Mouse (Mus musculus) megakaryocyte, adult 5-6 weeks (primary cell): Measurements from ENCODE around the gene Zfp143. TPM values are rescaled to one million over a fixed set of nuclear protein-coding genes. Genes with fewer than 3 reads are reported as not detected.
"Not testable (repeated sequence)": the region's sequence is repeated elsewhere in the genome, so short reads cannot be mapped to it uniquely, and the experiment has no call there.

Experiments used
- ATAC-seq: 2 replicates; pipeline ENCODE4 v1.8.0; 2016; ENCODE audit warnings: mild to moderate bottlenecking, inconsistent platforms; ENCODE audit not compliant: poor library complexity, severe bottlenecking
- total RNA-seq, 2 experiments: library from RNA; stranded (forward) in 1 of 2; stranded (reverse) in 1 of 2; fragments of 153-499, 151-499 nt in 1 of 2; fragments of 221-1000, 200-1000 nt in 1 of 2; gene quantifications; 2 replicates each; pipeline versions ENCODE4 v1.2.3 to v1.2.4; 2015 to 2017

Gene Zfp143
- total RNA-seq, 2 experiments from 2014 or later: 30.8 to 44.9 TPM

DNA sequence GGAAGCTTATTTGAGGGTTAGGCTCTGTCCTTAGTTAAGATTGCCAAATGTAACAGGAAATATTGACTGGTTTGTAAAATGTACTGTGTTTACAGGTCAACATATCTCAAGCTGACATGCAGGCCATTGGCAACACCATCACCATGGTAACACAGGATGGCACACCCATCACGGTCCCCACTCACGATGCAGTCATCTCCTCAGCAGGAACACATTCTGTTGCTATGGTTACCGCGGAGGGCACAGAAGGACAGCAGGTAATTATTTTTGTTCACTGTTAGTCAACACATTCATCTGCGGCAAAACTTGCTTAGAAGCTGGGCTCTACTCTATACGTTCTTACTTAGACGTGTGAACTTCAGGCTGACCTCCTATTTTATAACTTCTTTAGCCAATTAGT, 30.7 kb downstream of the Zfp143 start:
- ATAC-seq: no peak

GRCm38 (mm10) chr7:110096332-110096731, 35.3 kb downstream of the Zfp143 start:
- ATAC-seq: no peak

DNA sequence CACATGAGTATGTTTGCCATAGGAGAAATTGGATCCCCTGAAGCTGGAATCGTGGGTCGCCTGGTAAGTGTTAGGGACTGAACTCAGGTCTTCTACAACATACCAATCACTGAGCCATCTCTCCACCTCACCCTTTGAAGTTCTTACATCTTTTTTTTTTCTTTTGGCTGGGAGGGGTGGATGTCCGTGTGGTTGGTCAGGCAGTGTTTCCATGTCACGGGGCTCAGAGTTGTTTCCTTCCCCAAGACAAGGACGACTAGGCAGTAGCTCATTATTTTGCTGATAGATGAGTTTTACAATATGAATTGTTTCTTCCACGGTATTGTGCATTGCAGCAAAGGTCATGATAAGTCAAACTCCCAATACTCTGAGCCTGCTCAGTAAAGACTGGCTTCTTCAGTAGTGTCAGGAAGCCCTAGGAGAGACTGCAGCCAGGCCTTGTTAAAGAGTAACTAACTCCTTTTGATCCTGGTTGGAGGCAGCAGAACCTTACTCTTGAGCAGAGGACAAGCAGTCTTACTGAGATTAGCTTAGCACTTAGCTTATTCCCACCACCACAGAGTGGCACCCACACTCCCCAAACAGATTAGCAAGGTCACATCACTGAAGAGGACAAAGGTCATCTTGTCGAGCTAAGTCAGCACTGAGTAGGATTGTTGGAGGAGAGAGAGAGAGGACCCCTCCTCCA, 36.2 kb downstream of the Zfp143 start:
- no peak for ATAC-seq

DNA sequence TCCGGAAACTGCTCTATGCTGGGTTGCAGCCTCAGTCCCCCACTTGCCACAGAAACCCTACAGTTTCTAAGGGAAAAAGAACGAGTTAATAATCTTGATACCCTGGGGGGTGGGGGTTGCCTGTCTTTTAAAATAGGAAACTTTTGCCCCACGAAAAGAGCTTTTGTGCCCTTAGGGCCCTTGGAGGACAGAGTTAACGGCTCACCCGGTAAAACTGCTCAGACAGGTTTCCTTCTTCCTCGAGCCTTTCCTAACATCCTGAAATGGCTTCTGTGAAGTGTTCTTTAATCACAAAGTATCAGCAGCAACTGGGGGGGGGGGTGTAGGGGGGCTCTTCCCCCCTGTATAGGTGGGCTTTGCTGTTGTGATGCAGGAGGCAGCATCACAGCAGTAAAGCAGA, 39.8 kb downstream of the Zfp143 start:
- no peak for ATAC-seq

DNA sequence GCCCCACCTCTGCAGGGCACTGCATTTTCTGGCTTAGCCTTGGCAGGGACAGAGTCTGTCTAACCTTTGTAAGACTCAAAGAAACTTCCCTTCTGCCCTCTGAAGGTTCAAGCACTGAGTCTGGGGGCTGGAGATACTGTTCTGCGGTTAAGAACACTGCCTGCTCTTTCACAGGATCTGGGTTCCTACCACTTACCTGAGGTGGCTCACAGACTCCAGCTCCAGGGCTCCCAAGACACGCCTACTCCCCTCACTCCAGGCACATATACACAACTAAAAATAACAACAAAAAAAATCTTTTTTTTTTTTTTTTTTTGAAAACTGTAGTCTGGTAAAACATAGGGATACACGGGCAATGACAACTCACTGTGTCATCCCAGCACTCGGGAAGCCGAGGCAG, 40.2 kb downstream of the Zfp143 start:
- no peak for ATAC-seq

DNA sequence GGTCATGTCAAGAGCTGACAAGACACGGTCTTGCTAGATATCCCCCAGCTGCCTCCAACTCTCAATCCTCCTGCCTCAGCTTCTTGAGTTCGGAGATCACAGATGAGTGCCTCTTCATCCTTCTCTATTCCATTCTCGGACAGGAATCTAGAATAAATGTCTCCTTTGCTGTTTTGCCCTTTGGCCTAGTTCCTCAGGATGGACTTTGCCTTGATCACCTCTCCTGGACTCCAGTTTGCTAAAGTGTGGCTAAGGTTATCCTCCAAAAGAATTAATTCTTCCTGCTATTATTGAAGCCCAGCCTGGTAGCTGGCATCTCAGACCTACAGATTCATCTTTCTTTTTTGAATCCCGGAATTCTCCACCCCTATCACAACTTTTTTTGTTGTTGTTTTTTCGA, 44.0 kb downstream of the Zfp143 start:
- ATAC-seq: no peak

GRCm38 (mm10) chr7:110106633-110107032, 45.6 kb downstream of the Zfp143 start:
- ATAC-seq: no peak

DNA sequence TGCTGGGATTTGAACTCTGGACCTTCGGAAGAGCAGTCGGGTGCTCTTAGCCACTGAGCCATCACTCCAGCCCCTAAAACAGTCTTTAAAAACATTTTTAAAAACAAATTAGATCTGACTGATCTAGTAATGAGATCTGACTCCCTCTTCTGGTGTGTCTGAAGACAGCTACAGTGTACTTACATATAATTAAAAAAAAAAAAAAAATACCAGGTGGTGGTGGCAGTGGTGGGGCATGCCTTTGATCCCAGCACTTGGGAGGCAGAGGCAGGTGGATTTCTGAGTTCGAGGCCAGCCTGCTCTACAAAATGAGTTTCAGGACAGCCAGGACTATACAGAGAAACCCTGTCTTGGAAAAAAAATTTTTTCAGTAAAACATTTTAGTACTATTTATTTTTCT, 47.5 kb downstream of the Zfp143 start:
- not testable (repeated sequence) for ATAC-seq

GRCm38 (mm10) chr7:110108967-110109610, 48.1 kb downstream of the Zfp143 start:
- ATAC-seq: peak; percentile 72

- peak; percentile 39; the same call in 1 of the 2 replicates for ATAC-seq
Measured at GRCm38 (mm10) chr7:110110061-110110656, 49.1 kb downstream of the Zfp143 start.

DNA sequence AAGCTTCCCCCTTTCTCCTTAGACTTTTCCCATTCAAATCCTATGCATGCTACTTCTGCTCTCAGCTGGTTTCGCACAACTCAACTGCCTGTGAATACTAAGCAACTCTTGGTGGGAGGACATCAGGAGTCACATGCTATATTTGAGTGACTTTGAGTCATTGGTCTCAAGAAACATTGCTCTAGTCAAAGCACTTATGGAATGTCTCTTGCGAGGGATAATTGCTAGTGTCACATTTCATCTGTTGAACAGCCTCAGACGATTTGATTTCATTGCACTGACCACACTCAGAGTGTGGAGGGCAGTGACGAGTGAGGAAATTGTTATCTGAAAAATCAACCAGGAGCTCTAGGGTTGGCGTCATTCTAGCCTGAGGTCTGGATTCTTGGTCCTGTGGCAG, 53.7 kb downstream of the Zfp143 start:
- ATAC-seq: no peak

DNA sequence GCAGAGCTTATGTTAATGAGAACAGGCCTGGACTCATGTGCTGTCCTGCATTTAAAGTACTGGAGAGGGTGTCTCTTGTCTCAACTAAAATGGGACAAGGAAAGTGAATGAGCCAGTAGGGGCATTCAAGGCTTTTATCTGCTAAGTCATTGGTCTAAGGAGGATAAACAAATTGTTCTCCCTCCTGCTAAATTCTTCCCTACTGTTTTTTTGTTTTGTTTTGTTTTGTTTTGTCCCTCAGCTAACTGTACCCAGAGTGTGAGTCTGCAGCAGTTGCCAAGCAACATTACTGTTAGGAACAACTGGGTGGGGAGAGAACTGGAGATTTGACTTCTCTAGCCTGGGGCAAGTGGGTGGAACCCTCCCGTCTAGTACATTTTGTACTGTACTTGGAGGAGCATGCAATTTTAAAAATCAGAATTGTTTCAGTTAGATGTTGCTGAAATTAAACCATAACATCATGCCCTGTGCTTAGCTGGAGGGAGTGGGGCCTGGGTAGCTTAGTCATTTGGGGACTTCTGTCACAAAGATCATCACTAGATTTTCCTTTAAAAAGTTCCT, 55.8 kb downstream of the Zfp143 start:
- no peak for ATAC-seq

GRCm38 (mm10) chr7:110118448-110118847, 57.4 kb downstream of the Zfp143 start:
- ATAC-seq: no peak

DNA sequence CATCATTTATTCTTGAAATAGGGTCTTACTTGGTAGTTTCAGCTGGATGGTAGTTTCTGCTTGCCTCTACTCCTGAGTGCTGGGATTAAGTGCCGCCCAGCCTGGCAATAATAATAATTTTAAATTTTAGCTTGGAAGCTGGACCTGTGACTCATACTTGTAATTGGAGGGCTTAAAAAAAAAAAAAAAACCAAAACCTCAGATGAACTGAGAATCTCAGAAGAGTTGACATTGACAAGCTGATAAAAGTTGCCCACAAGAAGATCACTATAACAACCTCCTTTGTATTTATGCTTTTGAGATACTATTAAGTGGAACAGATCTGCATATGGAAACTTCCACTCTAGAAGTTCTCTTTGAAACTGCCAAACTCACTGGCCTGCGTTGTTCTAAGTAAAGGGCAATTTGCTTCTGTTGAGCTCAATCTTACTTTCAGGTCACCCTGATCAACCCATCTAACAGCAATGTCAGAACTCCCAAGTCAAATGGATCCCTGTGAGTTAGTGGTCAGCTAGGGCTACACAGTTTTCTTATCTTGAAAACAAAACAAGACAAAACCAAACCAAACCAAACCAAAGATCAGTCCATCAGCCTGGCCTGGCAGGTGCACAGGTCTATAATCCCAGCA, 59.3 kb downstream of the Zfp143 start:
- no peak for ATAC-seq

DNA sequence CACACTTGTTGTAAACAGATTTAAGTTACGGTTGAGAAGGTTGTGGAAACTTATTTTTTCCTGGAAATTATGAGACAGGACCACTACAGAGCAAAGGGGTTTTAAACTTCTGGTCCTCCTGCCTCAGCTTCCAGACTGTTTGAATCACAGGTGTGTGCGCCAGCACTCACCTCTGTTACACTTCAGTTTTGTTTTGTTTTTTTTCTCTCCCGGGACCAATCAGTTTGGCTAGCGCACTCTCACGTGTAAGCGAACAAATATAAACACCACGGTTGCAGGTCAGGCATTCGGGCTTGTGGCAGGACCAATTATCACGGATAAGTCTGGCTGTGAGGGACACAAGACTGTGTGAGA, 60.1 kb downstream of the Zfp143 start:
- no peak for ATAC-seq

DNA sequence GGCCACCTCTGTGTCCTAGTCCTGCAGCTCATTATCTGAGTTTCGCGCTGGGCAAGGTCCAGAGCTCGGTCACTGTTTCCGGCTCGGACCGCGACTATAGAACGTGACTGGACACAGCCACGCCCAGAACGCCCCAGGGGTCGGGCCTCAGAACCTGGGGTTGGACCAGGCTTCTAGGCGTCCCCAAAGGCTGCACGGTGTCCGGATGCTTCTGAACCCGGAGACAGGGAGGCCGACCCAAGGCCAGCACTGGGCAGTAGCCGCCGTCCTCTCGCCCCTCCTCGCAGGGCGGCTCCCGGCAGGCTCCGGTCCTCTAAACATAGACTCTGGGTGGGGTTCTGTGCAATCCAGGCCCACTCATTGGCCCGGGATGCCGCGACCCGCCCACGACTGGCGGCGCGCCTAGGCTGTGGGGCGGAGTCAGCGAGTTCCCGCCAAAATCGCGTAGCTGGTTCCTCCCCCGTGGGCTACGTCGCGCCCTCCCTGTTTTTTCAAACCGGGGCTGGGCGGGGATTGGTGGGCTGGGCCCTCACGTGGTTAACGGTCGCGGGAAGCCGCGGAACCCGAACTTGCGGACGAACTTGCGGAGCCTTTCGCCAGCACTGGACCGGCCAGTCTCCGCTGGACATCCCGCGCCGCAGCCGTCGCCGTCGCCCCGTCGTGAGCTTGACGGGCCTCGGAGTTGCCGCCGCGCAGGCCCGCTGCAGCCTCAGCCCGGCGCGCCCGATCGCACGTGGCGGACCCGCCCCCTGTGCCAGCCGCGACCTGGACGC, 60.7 kb downstream of the Zfp143 start, which contains the start of gene Wee1:
Wee1 (plus strand) TSS at position 531 of the 773 bp plus-strand sequence.
- peak; percentile 86 for ATAC-seq

DNA sequence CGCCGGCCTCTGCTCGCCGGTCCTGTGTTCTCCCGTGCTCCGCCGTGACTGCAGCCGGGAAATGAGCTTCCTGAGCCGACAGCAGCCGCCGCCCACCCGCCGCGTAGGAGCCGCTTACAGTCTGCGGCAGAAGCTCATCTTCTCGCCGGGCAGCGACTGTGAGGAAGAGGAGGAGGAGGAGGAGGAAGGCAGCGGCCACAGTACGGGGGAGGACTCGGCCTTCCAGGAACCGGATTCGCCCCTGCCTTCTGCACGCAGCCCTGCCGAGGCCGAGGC, 61.2 kb downstream of the Zfp143 start:
- no peak for ATAC-seq

GRCm38 (mm10) chr7:110122565-110123422, 61.8 kb downstream of the Zfp143 start:
- peak; percentile 14 for ATAC-seq

DNA sequence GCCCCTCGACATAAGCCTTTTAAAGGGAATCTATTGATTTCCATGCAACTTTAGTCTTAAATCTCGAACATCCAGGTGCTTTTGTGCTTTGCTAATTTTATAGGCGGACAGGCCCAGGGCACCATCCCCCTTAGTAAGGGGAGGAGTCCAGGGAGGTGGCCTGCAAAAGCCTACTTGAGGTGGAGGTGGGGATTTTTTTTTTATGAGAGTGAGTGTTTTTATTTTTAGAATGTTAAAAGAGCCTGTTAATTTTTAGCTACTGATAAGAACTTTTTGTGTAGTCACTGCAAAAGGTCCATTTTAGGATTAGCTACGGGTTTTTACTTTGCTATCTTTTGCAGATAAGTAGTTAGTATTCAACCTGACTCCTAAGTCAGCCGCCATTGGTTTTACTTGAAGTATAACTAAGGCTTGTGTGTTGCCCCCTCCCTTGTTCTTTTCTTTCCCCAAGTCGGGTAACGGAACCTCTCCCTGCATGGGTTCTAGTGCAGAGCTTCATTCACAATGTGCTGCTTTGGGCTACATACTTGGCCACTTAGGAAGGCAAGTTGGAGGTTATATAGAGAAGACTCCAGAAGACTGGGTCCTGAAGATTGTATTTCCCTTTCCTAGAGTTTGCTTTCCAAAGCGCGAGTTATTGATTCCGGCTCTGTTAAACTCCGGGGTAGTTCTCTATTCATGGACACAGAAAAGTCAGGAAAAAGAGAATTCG, 63.0 kb downstream of the Zfp143 start:
- no peak for ATAC-seq
